Mouse (Mus musculus) liver, embryonic 12.5 days (tissue): ENCODE results near the gene Dner. TPM values are rescaled to one million over a fixed set of nuclear protein-coding genes. Genes with fewer than 3 reads are reported as not detected.
"Not testable (repeated sequence)": the region's sequence is repeated elsewhere in the genome, so short reads cannot be mapped to it uniquely, and the experiment has no call there.

Experiments used
- ATAC-seq: fragments of 200-750 bp; cut with Nextera tagmentation; 2 replicates; pipeline ENCODE4 v1.8.0; 2017; ENCODE audit warnings: moderate number of reproducible peaks, mild to moderate bottlenecking, moderate library complexity
- H3K27ac ChIP-seq: fragments of 300-500 bp; sonication (generic); 2 replicates; pipeline ENCODE4 v1.5.1; 2016; ENCODE audit warnings: mild to moderate bottlenecking
- H3K27me3 ChIP-seq: fragments of 300-500 bp; sonication (generic); replicated peaks from 2 replicates; pipeline ENCODE4 v1.6.1; 2016; ENCODE audit warnings: mild to moderate bottlenecking, moderate library complexity
- H3K36me3 ChIP-seq: fragments of 300-500 bp; sonication (generic); 2 replicates; pipeline ENCODE4 v1.6.1; 2016; ENCODE audit warnings: mild to moderate bottlenecking, moderate library complexity
- H3K4me1 ChIP-seq: fragments of 300-500 bp; sonication (generic); 2 replicates; pipeline ENCODE4 v1.6.1; 2016
- H3K4me2 ChIP-seq: fragments of 300-500 bp; sonication (generic); 2 replicates; pipeline ENCODE4 v1.6.1; 2016; ENCODE audit warnings: mild to moderate bottlenecking, moderate library complexity
- H3K4me3 ChIP-seq: fragments of 300-500 bp; sonication (generic); 2 replicates; pipeline ENCODE4 v1.5.1; 2016; ENCODE audit warnings: mild to moderate bottlenecking, moderate library complexity
- H3K9ac ChIP-seq: fragments of 300-500 bp; sonication (generic); 2 replicates; pipeline ENCODE4 v1.6.1; 2016; ENCODE audit warnings: mild to moderate bottlenecking, moderate library complexity
- H3K9me3 ChIP-seq: fragments of 300-500 bp; sonication (generic); replicated peaks from 2 replicates; pipeline ENCODE4 v1.6.1; 2016; ENCODE audit warnings: mild to moderate bottlenecking, moderate library complexity
- WGBS: fragments of 180-500 bp; shearing (Covaris S2); methylation state at CpG from one replicate; pipeline ENCODE4 v1.1.7; 2016; ENCODE audit not compliant: insufficient replicate concordance; 5-methylcytosine and 5-hydroxymethylcytosine counted together
- polyA plus RNA-seq: library from polyadenylated mRNA; unstranded; fragments of >200 nt; fragmentation: Nextera tagmentation; extraction: Ambion mirVana; gene quantifications from 2 replicates; pipeline ENCODE4 v1.2.1, GENCODE M21; 2016

The Dner gene
- polyA plus RNA-seq, 1 experiment from 2014 or later = 0.06 TPM

DNA sequence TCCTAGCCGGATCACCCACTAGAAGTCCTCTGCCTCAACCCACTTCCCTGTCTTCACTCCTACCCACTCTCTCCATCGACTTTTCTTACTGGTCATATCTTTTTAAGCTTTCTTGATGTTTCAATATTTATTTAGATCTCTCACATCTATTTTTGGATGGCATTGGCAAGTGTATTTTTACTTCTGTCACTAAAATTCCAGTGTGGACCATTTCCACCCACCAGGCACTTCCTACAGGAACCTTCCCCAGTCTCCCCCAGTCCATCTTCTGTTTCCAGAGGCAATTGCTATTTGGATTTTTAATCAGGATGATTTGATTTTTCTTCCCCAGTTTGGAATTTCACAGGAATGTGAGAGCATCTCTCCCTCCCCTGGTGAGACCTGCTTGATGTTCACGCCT is 329.5 kb downstream of the Dner start:
- WGBS = 39% methylated on average over 3 of the region's 3 CpGs
- no peaks in the 10 kb centered on the region for H3K27me3 ChIP-seq

GRCm38 (mm10) chr1:84363967-84364366 is 332.1 kb downstream of the Dner start, which contains the start of gene Pid1:
Gene Pid1 (minus strand): TSS chr1:84364180.
- no peak within 1 kb of the TSS for H3K4me2 ChIP-seq
- H3K9ac ChIP-seq = no peak within 1 kb of the TSS
- 69% methylated on average over 8 of the region's 8 CpGs for WGBS

More for the DNA sequence above, 329.5 kb downstream of the Dner start:
- H3K9me3 ChIP-seq = no peaks in the 10 kb centered on the region
- H3K4me3 ChIP-seq = no peak overlapping the region
- ATAC-seq = no peak
- no peak overlapping the region for H3K27ac ChIP-seq
- no peak overlapping the region for H3K9ac ChIP-seq
- H3K4me1 ChIP-seq = no peaks in the 10 kb centered on the region
- no peaks in the 10 kb centered on the region for H3K36me3 ChIP-seq
- H3K4me2 ChIP-seq = no peak overlapping the region

GRCm38 (mm10) chr1:84362709-84363617 is 333.1 kb downstream of the Dner start:
- H3K9me3 ChIP-seq = no peaks in the 10 kb centered on the region
- no peak overlapping the region for H3K4me3 ChIP-seq
- 52% methylated on average over 7 of the region's 7 CpGs for WGBS
- H3K27ac ChIP-seq = no peak overlapping the region
- no peaks in the 10 kb centered on the region for H3K36me3 ChIP-seq
- no peak overlapping the region for H3K4me2 ChIP-seq
- H3K4me1 ChIP-seq = no peaks in the 10 kb centered on the region
- ATAC-seq = no peak
- H3K9ac ChIP-seq = no peak overlapping the region
- no peaks in the 10 kb centered on the region for H3K27me3 ChIP-seq

More at GRCm38 (mm10) chr1:84363967-84364366, 332.1 kb downstream of the Dner start, which contains the start of gene Pid1:
- H3K27ac ChIP-seq = no peak within 1 kb of the TSS
- no peaks in the 10 kb centered on the region for H3K9me3 ChIP-seq
- no peaks in the 10 kb centered on the region for H3K36me3 ChIP-seq
- H3K4me3 ChIP-seq = no peak within 1 kb of the TSS
- no peaks in the 10 kb centered on the region for H3K27me3 ChIP-seq
- ATAC-seq = no peak
- H3K4me1 ChIP-seq = no peaks in the 10 kb centered on the region

DNA sequence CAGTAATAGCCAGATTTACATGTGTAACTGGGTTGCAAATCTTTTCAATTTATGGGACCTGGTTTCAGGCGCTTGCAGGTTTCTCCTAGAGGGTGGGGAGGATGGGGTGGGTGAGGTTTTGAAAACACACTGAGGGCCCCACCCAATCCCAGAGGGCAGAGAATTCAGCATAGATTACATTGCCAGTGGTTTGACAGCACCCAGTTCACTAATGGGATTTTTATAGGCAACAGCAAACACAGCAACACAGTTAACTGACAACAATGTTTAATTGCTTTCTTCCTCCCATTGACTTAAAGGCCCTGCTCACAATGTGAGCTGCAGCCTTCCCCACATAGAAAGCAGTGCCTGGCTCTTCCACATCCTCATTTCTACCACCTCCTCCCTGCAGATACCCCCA is 333.8 kb downstream of the Dner start:
- no peak overlapping the region for H3K9ac ChIP-seq
- no peak for ATAC-seq
- H3K4me3 ChIP-seq = no peak overlapping the region
- no peak overlapping the region for H3K4me2 ChIP-seq
- H3K4me1 ChIP-seq = no peaks in the 10 kb centered on the region
- 65% methylated on average over 1 of the region's 1 CpGs for WGBS
- H3K9me3 ChIP-seq = no peaks in the 10 kb centered on the region
- H3K36me3 ChIP-seq = no peaks in the 10 kb centered on the region
- no peak overlapping the region for H3K27ac ChIP-seq
- H3K27me3 ChIP-seq = no peaks in the 10 kb centered on the region

- WGBS = 46% methylated on average over 3 of the region's 3 CpGs
- no peak overlapping the region for H3K9ac ChIP-seq
- no peaks in the 10 kb centered on the region for H3K9me3 ChIP-seq
- no peak overlapping the region for H3K4me3 ChIP-seq
- no peak for ATAC-seq
- H3K4me2 ChIP-seq = no peak overlapping the region
- no peaks in the 10 kb centered on the region for H3K36me3 ChIP-seq
- H3K4me1 ChIP-seq = no peaks in the 10 kb centered on the region
- no peak overlapping the region for H3K27ac ChIP-seq
- H3K27me3 ChIP-seq = no peaks in the 10 kb centered on the region
These were observed 334.6 kb downstream of the Dner start for GRCm38 (mm10) chr1:84361389-84361788.

GRCm38 (mm10) chr1:84359611-84360500 is 336.2 kb downstream of the Dner start:
- Histone ChIP-seq H3K36me3 (no peaks in the 10 kb centered on the region), H3K4me3 (no peak overlapping the region), H3K9me3 (no peaks in the 10 kb centered on the region), H3K9ac (no peak overlapping the region), H3K4me1 (no peaks in the 10 kb centered on the region), H3K4me2 (no peak overlapping the region), H3K27ac (no peak overlapping the region), H3K27me3 (no peaks in the 10 kb centered on the region)
- ATAC-seq = no peak
- 55% methylated on average over 6 of the region's 6 CpGs for WGBS

DNA sequence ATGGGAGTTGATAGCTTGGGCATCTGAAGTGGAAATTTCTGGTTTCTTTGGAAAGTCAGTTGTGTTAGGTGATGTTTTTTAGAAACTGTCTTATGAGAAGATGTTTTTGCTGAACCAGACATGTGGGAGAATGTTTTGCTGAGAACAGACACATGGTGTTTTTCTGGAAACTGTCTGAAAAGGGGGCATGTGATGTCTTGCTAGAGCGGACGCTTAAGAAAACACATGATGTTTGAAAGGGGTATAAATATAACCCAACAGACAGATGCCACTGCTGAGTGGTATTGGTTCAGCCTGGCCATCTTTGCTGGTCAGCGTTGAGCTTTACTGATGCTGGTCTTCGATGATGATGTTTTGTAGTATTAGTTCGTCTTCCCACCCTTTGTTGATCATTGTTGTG is 338.8 kb downstream of the Dner start:
- Histone ChIP-seq H3K36me3 (no peaks in the 10 kb centered on the region), H3K27ac (no peak overlapping the region), H3K4me1 (no peaks in the 10 kb centered on the region), H3K4me2 (no peak overlapping the region), H3K27me3 (no peaks in the 10 kb centered on the region), H3K9me3 (no peaks in the 10 kb centered on the region), H3K4me3 (no peak overlapping the region), H3K9ac (no peak overlapping the region)
- 71% methylated on average over 5 of the region's 5 CpGs for WGBS
- ATAC-seq = no peak

GRCm38 (mm10) chr1:84350262-84350661 is 345.8 kb downstream of the Dner start:
- Histone ChIP-seq H3K27me3 (no peaks in the 10 kb centered on the region), H3K9ac (no peak overlapping the region), H3K36me3 (no peaks in the 10 kb centered on the region), H3K4me2 (no peak overlapping the region), H3K4me1 (no peaks in the 10 kb centered on the region), H3K27ac (no peak overlapping the region), H3K4me3 (no peak overlapping the region), H3K9me3 (no peaks in the 10 kb centered on the region)
- no peak for ATAC-seq
- 66% methylated on average over 2 of the region's 2 CpGs for WGBS

DNA sequence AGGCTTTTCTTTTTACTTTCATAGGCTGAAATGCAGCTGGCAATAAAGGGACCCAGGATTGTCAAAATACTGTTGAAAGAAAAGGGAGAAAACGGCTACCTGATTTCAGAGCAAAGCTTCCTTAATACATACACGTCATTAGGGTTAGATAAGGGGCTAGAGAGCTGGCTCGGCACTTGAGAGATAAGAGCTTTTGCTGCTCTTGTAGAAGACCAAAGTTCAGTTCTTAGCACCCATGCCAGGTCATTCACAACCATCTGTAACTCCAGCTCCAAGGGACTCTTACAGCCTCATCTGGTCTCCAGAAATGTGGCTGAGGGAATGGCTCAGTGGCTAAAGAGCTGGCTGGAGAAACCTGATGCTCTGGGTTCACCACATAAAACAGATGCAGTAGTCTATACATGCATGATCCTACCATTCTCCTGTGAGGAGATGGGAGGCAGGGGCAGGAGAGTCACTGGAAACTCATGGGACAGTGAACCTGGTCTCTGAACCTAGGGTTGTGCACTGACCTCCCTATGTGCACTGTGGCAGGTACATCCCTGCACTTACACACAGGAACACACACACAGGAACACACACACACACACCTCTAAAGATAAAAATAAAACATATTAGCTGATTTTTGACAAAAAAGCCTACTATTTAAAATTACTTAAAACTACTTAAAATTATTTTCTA is 348.1 kb downstream of the Dner start:
- WGBS = 12% methylated on average over 3 of the region's 3 CpGs
- H3K4me1 ChIP-seq = no peaks in the 10 kb centered on the region

DNA sequence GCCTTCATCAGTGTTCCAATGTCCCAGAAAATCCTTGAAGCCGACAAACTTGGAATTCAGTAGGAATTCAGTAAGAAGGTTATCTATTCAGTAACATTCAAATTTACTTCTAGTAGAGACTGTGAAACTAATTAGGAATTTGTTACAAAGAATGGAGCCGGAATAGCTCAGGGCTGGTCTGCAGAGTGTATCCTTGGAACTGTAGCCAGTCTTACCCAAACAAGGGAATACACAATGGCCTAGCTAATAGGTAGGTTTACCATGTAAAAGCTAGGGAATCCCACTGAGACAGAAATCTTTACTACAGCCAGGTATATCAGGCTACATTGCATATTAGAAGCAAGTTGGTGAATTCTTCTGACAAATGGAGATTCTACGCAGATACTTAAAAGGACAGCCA is 363.2 kb downstream of the Dner start:
- H3K4me3 ChIP-seq, H3K9ac ChIP-seq, H3K36me3 ChIP-seq, H3K9me3 ChIP-seq, H3K4me1 ChIP-seq, ATAC-seq, H3K27me3 ChIP-seq, H3K4me2 ChIP-seq, H3K27ac ChIP-seq: not testable (repeated sequence)
- WGBS = 52% methylated on average over 3 of the region's 3 CpGs

More for the DNA sequence above, 348.1 kb downstream of the Dner start:
- Histone ChIP-seq H3K27ac (no peak overlapping the region), H3K27me3 (no peaks in the 10 kb centered on the region), H3K4me2 (no peak overlapping the region), H3K9ac (no peak overlapping the region), H3K9me3 (no peaks in the 10 kb centered on the region), H3K4me3 (no peak overlapping the region), H3K36me3 (no peaks in the 10 kb centered on the region)
- ATAC-seq = no peak

- not testable (repeated sequence) for H3K9me3 ChIP-seq, H3K4me3 ChIP-seq, H3K9ac ChIP-seq, H3K27me3 ChIP-seq, H3K4me2 ChIP-seq, ATAC-seq, H3K27ac ChIP-seq, H3K4me1 ChIP-seq, H3K36me3 ChIP-seq
- 65% methylated on average over 12 of the region's 12 CpGs for WGBS
These were observed 364.2 kb downstream of the Dner start for GRCm38 (mm10) chr1:84331861-84332260.
